Mouse (Mus musculus): ENCODE data around the gene Acvrl1. TPM values are rescaled to one million over a fixed set of nuclear protein-coding genes. Genes with fewer than 3 reads are reported as not detected.

Gene Acvrl1
- total RNA-seq, 2 experiments from 2014 or later, result 13.8 to 15.1 TPM

DNA sequence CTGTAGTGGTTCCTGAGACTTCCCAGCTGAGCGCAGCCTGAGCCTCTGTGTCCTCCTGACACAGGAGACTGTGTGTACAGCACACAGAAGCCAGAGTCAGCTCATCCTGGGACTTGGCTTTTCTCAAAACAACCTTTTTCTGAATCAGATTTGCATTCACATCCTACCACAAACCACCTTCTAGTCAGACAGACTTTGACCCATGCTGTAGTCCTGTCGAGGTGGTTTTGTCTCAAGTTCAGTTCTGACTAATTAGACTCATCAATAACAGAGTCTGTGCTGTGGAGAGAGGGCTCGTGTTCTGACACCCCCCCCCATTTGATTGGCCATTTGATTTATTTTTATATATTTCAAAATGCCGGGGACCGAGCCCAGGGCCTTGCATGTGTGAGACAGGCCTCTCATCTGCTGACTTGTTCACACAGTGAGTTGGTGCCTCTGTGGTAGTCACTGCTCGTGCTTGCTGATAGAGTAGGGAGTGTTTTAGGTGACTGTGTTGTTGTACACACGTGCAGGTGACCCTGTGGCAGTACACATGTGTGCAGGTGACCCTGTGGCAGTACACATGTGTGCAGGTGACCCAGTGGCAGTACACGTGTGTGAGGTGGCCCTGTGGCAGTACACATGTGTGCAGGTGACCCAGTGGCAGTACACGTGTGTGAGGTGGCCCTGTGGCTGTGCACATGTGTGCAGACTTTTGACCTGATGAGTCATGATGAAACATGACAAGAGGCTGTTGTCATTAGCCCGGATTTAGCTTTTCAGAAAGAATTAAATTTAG, 61.8 kb downstream of the Acvrl1 start:
- no peak for DNase-seq (ENCODE audit: extremely low spot score in 1 of 2, low spot score in 2 of 2)
- intact Hi-C loops (cut with DNase I), result loop anchor here (10.0 kb wide), 1 partner anchor 495 kb away; the partner anchor contains the start of gene Krt6b
- H3K4me3 ChIP-seq, result no peak overlapping the region
- no peak overlapping the region for H3K27ac ChIP-seq
- no peak for TF ChIP-seq CTCF (IDR thresholded peaks at IDR 0.05)

DNA sequence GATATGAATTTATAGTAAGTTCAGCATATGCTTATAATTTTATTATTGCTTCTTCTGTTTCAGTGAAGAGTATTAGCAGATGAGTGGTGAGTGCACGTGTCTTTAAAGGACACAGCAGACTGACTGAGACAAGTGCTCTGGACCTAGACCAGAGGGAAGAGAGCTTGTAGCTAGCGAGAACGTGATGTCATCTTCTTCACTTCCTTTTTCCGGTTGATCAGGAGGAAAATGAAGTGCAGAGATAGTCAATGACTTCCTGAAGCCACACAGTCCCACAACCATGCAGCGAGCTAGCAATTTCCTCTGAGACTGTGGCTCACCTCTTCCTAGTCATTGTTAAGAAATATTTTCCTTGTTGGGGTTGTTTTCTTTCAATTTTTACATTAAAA, 62.4 kb downstream of the Acvrl1 start:
- intact Hi-C loops (cut with DNase I), result loop anchor here (10.0 kb wide), 1 partner anchor 494 kb away; the partner anchor contains the start of gene Krt6b

DNA sequence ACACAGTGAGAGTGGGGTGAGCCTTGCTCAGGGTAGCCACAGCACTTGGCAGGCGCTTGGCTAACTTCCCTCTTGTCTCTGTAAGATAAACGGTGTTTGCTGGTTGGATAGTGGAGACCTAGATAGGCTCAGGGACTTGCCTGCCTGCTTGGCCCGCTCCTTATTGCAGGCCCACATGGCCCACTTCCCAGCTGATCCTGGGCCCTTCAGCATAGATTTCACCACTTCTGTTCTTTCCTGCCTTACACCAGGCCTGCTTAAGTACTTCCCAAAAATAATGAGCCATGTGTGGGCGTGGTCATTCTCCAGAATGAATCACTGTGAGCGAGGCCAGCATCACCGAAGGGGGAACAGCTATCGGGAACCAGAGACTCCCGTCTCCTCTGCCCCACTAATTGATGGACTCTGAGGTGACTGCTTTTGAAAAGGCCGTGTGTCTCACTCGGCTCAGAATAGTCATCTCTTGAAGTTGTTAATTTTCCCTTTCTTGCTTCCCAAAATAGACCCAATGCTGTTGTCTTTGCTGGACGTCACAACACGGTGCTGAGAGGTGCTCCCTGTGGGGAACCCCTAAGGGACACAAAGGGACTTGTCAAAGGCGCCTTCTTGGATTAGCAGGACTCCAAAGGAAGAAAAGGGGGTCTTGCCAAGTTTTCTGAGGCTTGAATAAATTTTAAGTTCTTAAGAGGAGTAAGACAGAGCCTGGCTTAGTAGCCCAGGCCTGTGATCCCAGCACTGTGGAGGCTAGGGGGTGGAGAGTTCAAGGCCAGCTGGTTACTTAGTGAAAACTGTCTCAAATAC, 63.3 kb downstream of the Acvrl1 start:
- Histone ChIP-seq H3K4me3 (no peak overlapping the region), H3K27ac (0 out of 2 replicates have a peak overlapping the region, but pooled peaks have one; percentile 30)
- intact Hi-C loops (cut with DNase I), result loop anchor here (10.0 kb wide), 1 partner anchor 493 kb away; the partner anchor contains the start of gene Krt6b
- DNase-seq (ENCODE audit: extremely low spot score in 1 of 2, low spot score in 2 of 2), result no peak
- TF ChIP-seq CTCF (IDR thresholded peaks at IDR 0.05), result no peak

More for the DNA sequence above, 62.4 kb downstream of the Acvrl1 start:
- no peak overlapping the region for H3K27ac ChIP-seq
- DNase-seq (ENCODE audit: extremely low spot score in 1 of 2, low spot score in 2 of 2), result no peak
- H3K4me3 ChIP-seq, result no peak overlapping the region
- TF ChIP-seq CTCF (IDR thresholded peaks at IDR 0.05), result no peak

DNA sequence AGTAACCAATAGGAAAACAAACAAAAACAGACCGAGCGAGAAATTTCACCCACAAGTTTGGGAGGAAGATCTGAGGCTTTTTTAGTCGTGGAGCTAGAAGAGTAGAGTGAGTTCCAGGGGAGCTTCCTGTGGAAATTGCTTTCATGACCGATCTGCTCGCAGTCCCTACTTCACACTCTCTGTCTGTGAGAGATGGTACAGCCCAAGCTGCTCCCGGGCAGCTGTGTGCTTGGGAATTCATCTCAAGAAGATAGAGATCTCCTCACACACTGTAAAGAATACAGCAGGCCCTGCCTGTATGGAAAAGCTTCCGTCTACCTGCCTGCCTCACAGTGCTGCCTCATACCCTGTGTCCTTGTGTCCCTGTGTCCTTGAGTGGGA, 63.9 kb downstream of the Acvrl1 start:
- H3K4me3 ChIP-seq, result no peak overlapping the region
- TF ChIP-seq CTCF (IDR thresholded peaks at IDR 0.05), result no peak
- 0 out of 2 replicates have a peak overlapping the region, but pooled peaks have one; percentile 30 for H3K27ac ChIP-seq
- DNase-seq (ENCODE audit: extremely low spot score in 1 of 2, low spot score in 2 of 2), result no peak
- intact Hi-C loops (cut with DNase I), result loop anchor here (10.0 kb wide), 1 partner anchor 493 kb away; the partner anchor contains the start of gene Krt6b

DNA sequence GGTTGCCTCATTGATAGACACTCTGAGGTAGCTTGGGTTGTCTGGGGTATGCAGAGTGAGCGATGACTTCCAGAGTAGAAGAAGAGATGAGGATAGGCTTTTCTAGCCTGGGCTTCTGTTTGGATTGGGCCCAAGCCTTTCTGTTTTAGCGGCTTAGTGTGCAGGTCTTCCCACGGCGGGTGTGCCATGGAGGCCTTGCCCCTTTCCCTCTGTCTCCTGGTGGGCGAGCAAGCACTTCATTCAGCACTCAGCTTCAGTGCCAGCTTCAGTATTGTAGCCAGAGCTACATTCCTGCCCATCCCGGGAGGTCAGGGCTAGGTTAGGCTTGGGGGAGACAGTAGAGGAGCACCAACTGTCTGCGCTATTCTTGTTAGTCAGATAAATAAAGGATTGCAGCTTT, 64.3 kb downstream of the Acvrl1 start:
- intact Hi-C loops (cut with DNase I), result loop anchor here (10.0 kb wide), 1 partner anchor 492 kb away; the partner anchor contains the start of gene Krt6b
- Histone ChIP-seq H3K27ac (0 out of 2 replicates have a peak overlapping the region, but pooled peaks have one; percentile 30), H3K4me3 (no peak overlapping the region)
- no peak for DNase-seq (ENCODE audit: extremely low spot score in 1 of 2, low spot score in 2 of 2)
- TF ChIP-seq CTCF (IDR thresholded peaks at IDR 0.05), result no peak

DNA sequence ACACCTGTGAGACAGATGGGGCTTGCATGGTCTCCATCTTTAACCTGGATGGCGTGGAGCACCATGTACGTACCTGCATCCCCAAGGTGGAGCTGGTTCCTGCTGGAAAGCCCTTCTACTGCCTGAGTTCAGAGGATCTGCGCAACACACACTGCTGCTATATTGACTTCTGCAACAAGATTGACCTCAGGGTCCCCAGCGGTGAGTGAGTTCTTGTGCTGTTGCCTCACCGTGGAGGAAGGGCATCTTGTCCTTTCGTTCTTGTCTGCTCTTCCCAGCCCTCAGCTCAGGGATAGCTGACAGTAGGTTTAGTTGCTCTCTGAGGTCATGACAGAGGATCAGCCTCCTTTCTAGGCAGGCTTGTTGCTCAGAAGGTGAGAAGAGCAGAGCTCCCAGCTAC, 65.6 kb downstream of the Acvrl1 start:
- intact Hi-C loops (cut with DNase I), result loop anchor here (10.0 kb wide), 1 partner anchor 491 kb away; the partner anchor contains the start of gene Krt6b

More for the DNA sequence above, 65.6 kb downstream of the Acvrl1 start:
- Histone ChIP-seq H3K4me3 (no peak overlapping the region), H3K27ac (no peak overlapping the region)
- no peak for TF ChIP-seq CTCF (IDR thresholded peaks at IDR 0.05)
- no peak for DNase-seq (ENCODE audit: extremely low spot score in 1 of 2, low spot score in 2 of 2)

Small RNA genes within 50 kb of the gene (microRNA-seq; reads per million reads assigned to microRNA genes)
- gene Mir6962, result 2.6 to 9.5 reads per million in 2 experiments

Other genes starting within 250 kb of the Acvrl1 start
- gene Gm47841, start 81.1 kb upstream of the Acvrl1 start, total RNA-seq (2021), result not detected
- gene Fignl2, start 50.0 kb upstream of the Acvrl1 start, total RNA-seq (2021), result 1 to 10 TPM; 1.2 to 1.4 TPM
- gene Ankrd33, start 12.8 kb upstream of the Acvrl1 start, total RNA-seq (2021), result not detected
- 100 to 1,000 TPM; 102 to 114 TPM for gene Acvr1b, start 45.5 kb downstream of the Acvrl1 start, total RNA-seq (2021)
- gene Grasp, start 95.7 kb downstream of the Acvrl1 start, total RNA-seq (2021), result 100 to 1,000 TPM in 1 of 2 experiments, 10 to 100 TPM in 1; 89.7 to 107 TPM
- gene Nr4a1, start 125.7 kb downstream of the Acvrl1 start, total RNA-seq (2021), result 100 to 1,000 TPM; 155 to 210 TPM
- gene Atg101, start 155.8 kb downstream of the Acvrl1 start, total RNA-seq (2021), result 10 to 100 TPM; 41.9 to 44.5 TPM
- under 1 TPM; 0.30 to 0.41 TPM for gene 6030408B16Rik, start 164.7 kb downstream of the Acvrl1 start, total RNA-seq (2021)
- gene Krt80, start 241.6 kb downstream of the Acvrl1 start, total RNA-seq (2021), result 1 to 10 TPM; 2.9 to 3.9 TPM

Data from left cerebral cortex, adult 2 months (tissue).